Mouse (Mus musculus) kidney, adult 2 months (tissue): ENCODE measurements around the gene Smyd3.

Source experiments
- CTCF ChIP-seq: fragments of 200-500 bp; conservative IDR thresholded peaks from 2 replicates; pipeline ENCODE4 v1.5.1; 2011; ENCODE audit warnings: low read depth, mild to moderate bottlenecking, control low read depth, low read length, moderate library complexity, mixed read lengths; ENCODE audit not compliant: insufficient read depth, insufficient read length
- POLR2A ChIP-seq: fragments of 200-500 bp; IDR thresholded peaks from one replicate; pipeline ENCODE4 v1.6.1; 2011; ENCODE audit warnings: low read depth, low read length, control low read depth

DNA sequence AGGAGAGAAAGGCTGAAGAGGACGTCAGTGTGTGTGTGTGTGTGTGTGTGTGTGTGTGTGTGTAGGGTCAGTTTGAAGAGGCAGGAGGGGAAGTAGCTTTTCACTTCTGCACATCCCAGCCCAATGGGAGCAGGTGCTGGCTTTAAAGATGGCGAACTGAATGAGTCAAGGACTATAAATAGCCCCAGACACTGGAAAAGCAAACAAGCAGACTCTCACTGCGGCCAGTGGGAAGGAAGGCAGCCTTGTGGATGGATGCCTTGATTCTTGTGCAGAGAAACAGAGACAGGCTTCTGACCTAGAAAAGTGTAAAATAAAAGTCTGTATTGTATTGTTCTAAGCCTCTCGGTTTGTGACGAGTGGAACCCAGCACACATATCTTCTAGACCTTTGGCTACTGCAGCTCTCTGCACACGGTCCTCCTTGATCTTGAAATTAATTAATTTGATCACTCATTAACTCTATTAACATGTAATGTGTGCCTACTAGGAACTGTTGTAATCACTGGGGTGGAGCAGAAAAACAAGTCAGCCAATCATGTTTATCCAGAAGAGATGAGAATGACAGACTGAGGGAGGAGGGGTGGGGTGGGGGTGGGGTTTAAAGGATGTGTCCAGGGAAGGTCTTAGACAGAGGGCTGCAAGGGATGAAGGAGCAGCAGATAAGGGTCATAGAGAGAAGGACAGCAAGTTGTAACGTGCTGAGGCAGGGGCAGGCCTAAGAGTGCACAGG is 463.3 kb downstream of the Smyd3 start:
- no peak for TF ChIP-seq CTCF
- TF ChIP-seq POLR2A: no peak
